ENCODE assay signal across 18 mouse cellular contexts in the genomic region with DNA sequence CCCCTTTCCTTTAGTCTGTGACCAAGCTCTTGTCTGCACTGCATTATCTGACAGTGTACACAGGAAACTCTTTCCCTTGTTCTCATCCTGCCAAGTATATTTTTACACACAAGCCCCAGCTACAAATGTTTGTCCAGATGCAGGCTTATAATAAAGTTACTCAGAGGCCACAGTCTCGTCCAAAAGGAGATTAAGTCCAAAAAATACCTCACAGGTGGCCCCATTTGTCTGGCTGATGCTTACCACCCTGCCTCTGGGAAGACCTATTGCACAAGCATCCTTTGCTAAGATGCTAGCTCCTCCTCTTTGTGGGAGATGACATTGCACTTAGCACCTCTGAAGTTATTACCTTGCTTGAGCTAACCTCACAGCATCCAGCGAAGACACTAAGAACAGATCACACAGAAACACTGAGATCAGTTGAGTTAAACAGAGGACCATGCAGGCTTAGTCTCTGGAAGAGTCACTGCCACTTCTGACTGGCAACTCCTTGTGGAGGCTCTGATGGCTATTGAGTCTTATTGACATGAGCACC. TPM values are rescaled to one million over a fixed set of nuclear protein-coding genes. Genes with fewer than 3 reads are reported as not detected.
"Had no signal": no experiment of that assay in that cellular context is flagged by ENCODE, and none has a peak within 500 bp of the region (broad histone marks: within the 10 kb centered on the region; RNA-seq: fewer than 3 reads in every experiment).

No protein-coding gene starts in this region.

RNA-seq across cellular contexts. Expression of gene Gm14412, which starts 3.3 kb away (rescaled TPM):
- total RNA-seq: megakaryocyte, adult 5-6 weeks; monocyte, adult 5-6 weeks; neutrophil, adult 5-6 weeks had no signal
- polyA plus RNA-seq: intestine, postnatal 0 days; liver, embryonic 12.5 days; small intestine, adult 2 months; spleen, adult 2 months; stomach, postnatal 0 days; thymus, adult 2 months had no signal

RNA-seq across cellular contexts. Expression of gene Gm14409, which starts 54.0 kb away (rescaled TPM):
- total RNA-seq: monocyte, adult 5-6 weeks; neutrophil, adult 5-6 weeks had no signal
- polyA plus RNA-seq: intestine, postnatal 0 days; kidney, embryonic 15.5 days; limb, embryonic 11.5 days; limb, embryonic 14.5 days; liver, embryonic 12.5 days; liver, embryonic 15.5 days; lung, embryonic 14.5 days; midbrain, embryonic 10.5 days; midbrain, embryonic 13.5 days; midbrain, embryonic 16.5 days; neural tube, embryonic 13.5 days; small intestine, adult 2 months; spleen, adult 2 months; stomach, postnatal 0 days; thymus, adult 2 months had no signal
